Mouse (Mus musculus) MEL-GATA-1-ER (cell line): ENCODE measurements at regions not wholly inside any gene's neighbourhood (a gene's known extent, or its start where the extent isn't known, plus 50 kb on each side); places are given as distances from the start of the nearest gene placed in this dataset.

Experiments
- DNase-seq: peaks from one replicate; pipeline ENCODE4 v3.0.0-alpha.2; 2012; ENCODE audit warnings: low read depth; ENCODE audit errors: extremely low read depth

DNA sequence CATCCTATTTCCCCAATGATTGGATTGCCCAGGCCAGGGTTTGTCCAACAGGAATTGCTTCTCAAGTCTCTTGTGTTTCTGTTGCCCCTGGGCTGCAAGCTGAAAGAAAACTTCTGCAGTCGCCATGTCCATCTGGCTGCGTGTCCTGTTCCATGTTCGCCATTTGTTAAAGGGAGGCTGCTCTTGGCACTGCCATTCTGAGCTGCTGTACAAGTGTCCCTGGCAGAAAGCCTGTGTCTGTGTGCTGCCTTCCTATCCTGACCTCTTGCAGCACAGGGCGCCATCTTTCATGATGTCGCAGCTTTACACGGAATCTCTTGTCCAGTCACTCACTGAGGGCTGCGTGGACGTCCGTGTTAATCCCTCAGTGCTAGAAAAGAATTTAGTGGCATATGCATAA is 349.2 kb downstream of the Agtpbp1 start:
- no peak for DNase-seq

DNA sequence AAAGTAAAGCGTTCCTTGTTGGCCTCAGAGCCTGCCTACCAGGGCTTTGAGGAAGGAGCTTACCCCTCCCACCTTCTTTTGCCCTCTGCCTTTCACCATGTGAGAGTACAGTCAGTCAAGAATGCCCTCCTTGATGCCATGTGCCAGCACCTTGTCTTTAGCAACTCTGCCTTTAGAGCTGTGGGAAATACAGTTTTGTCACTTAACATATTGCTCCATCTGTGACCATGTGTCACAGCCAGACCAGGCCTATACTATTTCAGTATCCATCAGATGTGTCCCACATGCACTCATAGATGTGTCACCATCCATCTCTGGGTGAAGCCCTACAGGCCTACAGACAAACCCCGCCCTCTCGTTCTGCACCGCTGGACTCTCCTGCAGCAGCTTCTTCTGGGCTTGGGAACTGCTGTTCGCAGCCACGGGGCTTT is 355.9 kb downstream of the Agtpbp1 start:
- peak; percentile 86 for DNase-seq

DNA sequence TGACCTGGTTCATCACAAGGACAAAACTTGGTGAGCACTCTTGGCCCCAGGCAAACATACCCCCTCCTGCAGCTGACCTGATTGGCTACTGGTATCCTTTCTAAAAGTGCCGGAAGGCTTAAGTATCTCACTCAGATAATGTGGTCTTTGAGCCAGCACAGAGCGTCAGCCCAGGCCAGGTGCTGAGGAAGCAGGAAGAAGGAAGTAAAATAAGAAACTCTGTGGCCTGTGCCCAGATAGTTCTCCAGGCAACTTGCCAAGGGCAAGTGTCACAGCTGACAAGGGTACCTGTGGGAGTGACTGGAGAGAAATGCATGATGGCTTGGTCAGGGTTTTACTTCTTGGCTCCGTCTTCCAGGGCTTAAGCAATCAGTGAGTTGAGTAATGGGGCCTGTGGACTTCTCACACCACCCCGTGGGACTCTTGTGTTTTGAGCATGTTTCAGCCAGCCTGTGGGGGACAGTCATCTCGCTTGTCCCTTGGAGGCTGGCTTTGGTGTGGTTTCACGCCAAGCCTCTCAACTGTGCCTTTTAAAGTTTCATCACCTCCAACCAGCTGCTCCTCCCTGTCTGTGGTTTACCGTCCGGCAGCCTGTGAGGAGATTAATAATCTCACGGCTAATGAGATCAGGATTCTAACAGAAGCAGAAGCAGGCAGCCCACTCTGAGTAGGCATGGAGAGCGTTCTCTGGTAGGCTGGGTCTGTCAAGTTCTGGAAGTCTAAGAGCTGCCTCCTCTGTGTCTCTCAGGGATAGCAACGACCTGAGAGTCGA is 356.8 kb downstream of the Agtpbp1 start:
- peak; percentile 99 for DNase-seq

- DNase-seq, result peak; percentile 73
These were observed 357.4 kb downstream of the Agtpbp1 start for GRCm38 (mm10) chr13:59227523-59228058.

- DNase-seq, result no peak
These were observed 364.4 kb downstream of the Agtpbp1 start for GRCm38 (mm10) chr13:59220587-59220986.

DNA sequence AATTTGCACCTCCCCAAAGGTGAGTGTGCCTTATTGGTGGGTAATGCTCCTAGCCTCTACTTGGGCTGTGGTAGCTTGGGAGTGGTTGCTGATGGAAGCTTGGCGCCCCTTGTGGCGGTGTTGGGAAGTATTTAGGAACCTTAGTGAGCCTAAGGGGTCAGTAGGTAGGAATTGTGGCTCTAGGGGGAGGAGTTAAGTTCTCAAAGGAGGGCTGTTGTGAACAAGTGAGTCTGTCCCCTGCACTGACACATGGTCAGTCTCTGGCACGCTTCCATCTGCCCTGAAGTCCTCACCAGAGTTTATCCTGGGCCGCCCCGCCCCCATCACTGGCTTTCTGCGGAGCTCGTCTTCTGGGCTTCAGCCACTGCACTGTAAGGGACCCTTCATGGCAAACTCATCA is 364.9 kb downstream of the Agtpbp1 start:
- DNase-seq, result no peak

GRCm38 (mm10) chr13:59216686-59217298 is 368.2 kb downstream of the Agtpbp1 start:
- DNase-seq, result no peak

- DNase-seq, result no peak
These were observed 372.7 kb downstream of the Agtpbp1 start for GRCm38 (mm10) chr13:59212296-59212701.

DNA sequence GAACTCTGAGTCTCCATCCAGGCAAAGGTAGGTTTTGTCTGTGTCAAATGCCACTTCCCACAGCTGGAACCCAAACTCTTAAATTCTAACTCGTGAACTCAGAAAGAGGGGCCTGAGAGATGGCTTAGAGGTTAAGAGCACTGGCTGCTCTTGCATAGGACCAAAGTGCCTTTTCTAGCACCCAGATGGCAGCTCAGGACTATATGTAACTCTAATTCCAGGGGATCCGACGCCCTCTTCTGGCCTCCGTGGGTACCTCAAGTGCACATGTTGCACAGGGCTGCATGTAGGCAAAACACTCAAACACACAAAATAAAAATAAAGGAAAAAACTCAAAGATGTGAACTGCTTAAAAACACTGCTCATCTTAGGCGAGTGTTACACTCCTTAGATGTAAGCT is 374.2 kb downstream of the Agtpbp1 start:
- no peak for DNase-seq

- no peak for DNase-seq
These were observed 378.8 kb downstream of the Agtpbp1 start for GRCm38 (mm10) chr13:59206186-59206585.

- DNase-seq, result no peak
These were observed 380.5 kb downstream of the Agtpbp1 start for GRCm38 (mm10) chr13:59204506-59204905.

GRCm38 (mm10) chr13:59196311-59196710 is 388.7 kb downstream of the Agtpbp1 start:
- no peak for DNase-seq

DNA sequence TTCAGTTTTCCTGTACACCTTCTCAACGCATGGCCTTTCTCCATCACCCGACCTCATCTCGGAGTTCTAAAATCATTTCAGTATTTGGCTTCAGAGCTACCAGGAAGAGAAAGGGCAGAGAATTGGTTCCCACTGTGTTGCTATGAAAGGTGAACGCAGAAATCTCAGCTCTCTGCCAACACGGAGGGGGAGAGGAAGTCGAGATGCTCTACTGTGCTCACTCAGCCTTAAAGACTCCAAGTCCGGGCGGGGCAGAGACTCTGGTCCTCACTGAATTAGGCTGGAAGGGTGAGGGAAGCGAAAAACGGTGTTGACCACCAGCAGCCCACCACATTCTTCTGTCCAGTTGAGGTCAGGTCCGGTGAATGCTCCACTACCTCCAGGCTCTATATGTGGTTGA is 382.1 kb downstream of the Ntrk2 start:
- no peak for DNase-seq
